Mouse (Mus musculus) liver, embryonic 14.5 days (tissue): ENCODE measurements at regions not wholly inside any gene's neighbourhood (a gene's known extent, or its start where the extent isn't known, plus 50 kb on each side); places are given as distances from the start of the nearest gene placed in this dataset.

Experiments used
- ATAC-seq: fragments of 200-750 bp; cut with Nextera tagmentation; 2 replicates; pipeline ENCODE4 v1.8.0; 2017; ENCODE audit warnings: moderate number of reproducible peaks, mild to moderate bottlenecking, moderate library complexity; ENCODE audit not compliant: insufficient read depth
- DNase-seq, 3 experiments: peaks; one replicate each; pipeline ENCODE4 v3.0.0-alpha.2; 2012 to 2013; ENCODE audit warnings: low read depth in 3 of 3, low spot score in 3 of 3
- H3K27ac ChIP-seq: fragments of 300-500 bp; sonication (generic); 2 replicates; pipeline ENCODE4 v1.5.1; 2014; ENCODE audit warnings: moderate library complexity, mild to moderate bottlenecking, control low read depth, inconsistent platforms
- H3K27me3 ChIP-seq: fragments of 300-500 bp; sonication (generic); 2 replicates; pipeline ENCODE4 v1.6.1; 2014; ENCODE audit warnings: mild to moderate bottlenecking, low read length, moderate library complexity; ENCODE audit not compliant: control insufficient read depth, insufficient read depth
- H3K36me3 ChIP-seq: fragments of 300-500 bp; sonication (generic); replicated peaks from 2 replicates; pipeline ENCODE4 v1.6.1; 2014; ENCODE audit warnings: low read depth; ENCODE audit not compliant: control insufficient read depth, insufficient read depth
- H3K4me1 ChIP-seq, 2 experiments: fragments of 200-500 bp in 1 of 2; fragments of 300-500 bp in 1 of 2; sonication (generic) in 1 of 2; replicated peaks; 2 replicates each; pipeline ENCODE4 v1.6.1; 2012 to 2014; ENCODE audit warnings: antibody characterized with exemption in 1 of 2, inconsistent platforms in 1 of 2, low read length in 1 of 2; ENCODE audit not compliant: control insufficient read depth in 2 of 2, insufficient read depth in 2 of 2
- H3K4me2 ChIP-seq: fragments of 300-500 bp; sonication (generic); 2 replicates; pipeline ENCODE4 v1.6.1; 2014; ENCODE audit warnings: low read depth, mild to moderate bottlenecking, control low read depth, moderate library complexity
- H3K4me3 ChIP-seq, 2 experiments: fragments of 200-500 bp in 1 of 2; fragments of 300-500 bp in 1 of 2; sonication (generic) in 1 of 2; 2 replicates each; pipeline ENCODE4 v1.5.1; 2012 to 2014; ENCODE audit warnings: low read depth in 2 of 2, low read length in 2 of 2, mild to moderate bottlenecking in 2 of 2, control low read depth in 1 of 2, inconsistent platforms in 1 of 2, moderate library complexity in 1 of 2; ENCODE audit not compliant: insufficient read depth in 1 of 2
- H3K9ac ChIP-seq: fragments of 300-500 bp; sonication (generic); replicated peaks from 2 replicates; pipeline ENCODE4 v1.6.1; 2014; ENCODE audit warnings: mild to moderate bottlenecking, control low read depth, moderate library complexity
- H3K9me3 ChIP-seq: fragments of 300-500 bp; sonication (generic); 2 replicates; pipeline ENCODE4 v1.6.1; 2016; ENCODE audit warnings: low read length, mixed read lengths; ENCODE audit not compliant: control insufficient read depth
- CTCF ChIP-seq: IDR thresholded peaks from 2 replicates; pipeline ENCODE4 v1.5.1; 2016; ENCODE audit warnings: antibody characterized with exemption, low read depth, control low read depth
- EP300 ChIP-seq: IDR thresholded peaks from 2 replicates; pipeline ENCODE4 v1.6.1; 2016; ENCODE audit warnings: antibody characterized with exemption, low read depth
- WGBS: fragments of 180-500 bp; shearing (Covaris S2); extraction: QIAGEN DNeasy Blood & Tissue Kit; methylation state at CpG from one replicate; pipeline ENCODE4 v1.1.7; 2014; ENCODE audit not compliant: insufficient replicate concordance; 5-methylcytosine and 5-hydroxymethylcytosine counted together

DNA sequence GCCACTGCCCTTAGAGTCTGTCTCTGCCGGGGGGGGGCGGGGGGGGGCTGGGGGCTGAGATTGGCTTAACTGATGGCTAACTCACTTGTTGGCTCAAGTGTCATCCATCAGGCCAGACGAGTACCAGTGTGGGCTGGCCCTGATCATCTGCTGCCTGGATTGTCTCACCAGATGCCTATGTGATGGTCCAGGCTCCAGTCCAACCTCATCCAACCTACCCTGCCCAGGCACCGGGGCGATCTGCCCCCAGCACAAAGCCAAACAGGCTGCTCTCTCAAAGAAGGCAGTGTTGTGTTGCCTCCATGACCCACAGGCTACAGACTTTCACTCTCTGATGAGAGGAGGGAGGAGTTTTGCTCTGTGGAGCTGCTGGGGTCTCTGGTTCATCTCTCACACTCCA is 215.7 kb upstream of the Sdk2 start:
- 57% methylated on average over 5 of the region's 5 CpGs for WGBS
- ATAC-seq (no peak), DNase-seq (no peak)
- Histone ChIP-seq H3K4me2 (no peak overlapping the region), H3K27ac (no peak overlapping the region), H3K27me3 (no peaks in the 10 kb centered on the region), H3K4me1 (peaks cover 0 to 2% of the 10 kb centered on the region in 2 experiments; a peak in 2 of 4 replicates), H3K9me3 (no peaks in the 10 kb centered on the region), H3K36me3 (no peaks in the 10 kb centered on the region), H3K4me3 (no peak overlapping the region), H3K9ac (no peak overlapping the region)
- TF ChIP-seq EP300 (no peak), CTCF (no peak)

DNA sequence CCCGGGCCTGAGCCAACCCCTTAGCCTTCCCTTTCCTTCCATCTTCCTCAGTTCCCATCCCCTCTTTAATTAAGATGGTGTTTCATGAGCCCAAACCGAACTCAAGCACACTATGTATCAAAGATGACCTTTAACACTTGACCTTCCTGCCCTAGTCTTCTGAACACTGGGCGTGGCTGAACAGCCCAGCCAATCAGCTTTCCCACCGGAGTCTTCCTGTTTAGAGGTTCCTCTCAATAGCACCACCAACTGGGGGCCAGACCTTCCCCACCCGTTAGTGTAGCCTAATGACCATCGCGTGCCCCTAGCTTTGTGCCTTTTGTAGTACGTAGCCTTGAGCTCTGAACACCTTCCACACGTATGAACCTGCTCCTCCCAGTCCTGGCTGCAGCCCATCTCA is 215.0 kb upstream of the Sdk2 start:
- Histone ChIP-seq H3K27me3 (no peaks in the 10 kb centered on the region), H3K36me3 (no peaks in the 10 kb centered on the region), H3K9ac (no peak overlapping the region), H3K27ac (no peak overlapping the region), H3K4me1 (no peaks in the 10 kb centered on the region), H3K4me2 (no peak overlapping the region), H3K4me3 (no peak overlapping the region), H3K9me3 (no peaks in the 10 kb centered on the region)
- WGBS, result 64% methylated on average over 9 of the region's 9 CpGs
- TF ChIP-seq EP300 (no peak), CTCF (no peak)
- ATAC-seq, result no peak
- no peak for DNase-seq

DNA sequence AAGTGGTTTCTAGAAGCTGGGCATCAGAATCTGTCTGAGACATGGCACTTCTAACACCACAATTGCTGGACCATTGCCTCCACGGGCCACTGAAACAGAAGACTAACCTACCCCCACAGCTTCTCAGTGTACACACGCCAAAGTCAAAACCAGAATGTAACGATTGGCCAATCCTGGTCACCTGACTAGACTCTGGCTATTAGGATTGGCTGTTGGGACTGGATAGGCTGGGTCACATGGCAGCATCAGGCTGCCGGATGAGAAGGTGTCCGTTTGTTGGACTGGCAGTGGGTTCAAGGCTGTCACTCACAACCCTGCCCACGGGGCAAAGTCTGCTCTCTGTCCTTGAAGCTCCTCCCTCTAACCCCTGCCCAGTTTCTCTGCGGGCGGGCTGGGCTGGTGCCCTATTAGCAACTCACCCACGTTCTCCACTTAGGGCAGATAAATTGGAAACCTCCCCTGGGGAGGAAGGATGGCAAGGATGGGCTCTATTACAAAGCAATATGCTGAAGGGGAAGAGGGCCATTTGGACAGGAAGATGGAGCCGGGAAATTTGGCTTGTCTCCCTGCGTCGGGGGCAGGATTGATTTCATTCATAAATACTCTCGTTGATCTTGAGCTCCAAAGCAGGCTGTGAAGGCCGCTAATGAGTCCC is 214.3 kb upstream of the Sdk2 start:
- no peaks in the 10 kb centered on the region for H3K4me1 ChIP-seq
- no peaks in the 10 kb centered on the region for H3K9me3 ChIP-seq

DNA sequence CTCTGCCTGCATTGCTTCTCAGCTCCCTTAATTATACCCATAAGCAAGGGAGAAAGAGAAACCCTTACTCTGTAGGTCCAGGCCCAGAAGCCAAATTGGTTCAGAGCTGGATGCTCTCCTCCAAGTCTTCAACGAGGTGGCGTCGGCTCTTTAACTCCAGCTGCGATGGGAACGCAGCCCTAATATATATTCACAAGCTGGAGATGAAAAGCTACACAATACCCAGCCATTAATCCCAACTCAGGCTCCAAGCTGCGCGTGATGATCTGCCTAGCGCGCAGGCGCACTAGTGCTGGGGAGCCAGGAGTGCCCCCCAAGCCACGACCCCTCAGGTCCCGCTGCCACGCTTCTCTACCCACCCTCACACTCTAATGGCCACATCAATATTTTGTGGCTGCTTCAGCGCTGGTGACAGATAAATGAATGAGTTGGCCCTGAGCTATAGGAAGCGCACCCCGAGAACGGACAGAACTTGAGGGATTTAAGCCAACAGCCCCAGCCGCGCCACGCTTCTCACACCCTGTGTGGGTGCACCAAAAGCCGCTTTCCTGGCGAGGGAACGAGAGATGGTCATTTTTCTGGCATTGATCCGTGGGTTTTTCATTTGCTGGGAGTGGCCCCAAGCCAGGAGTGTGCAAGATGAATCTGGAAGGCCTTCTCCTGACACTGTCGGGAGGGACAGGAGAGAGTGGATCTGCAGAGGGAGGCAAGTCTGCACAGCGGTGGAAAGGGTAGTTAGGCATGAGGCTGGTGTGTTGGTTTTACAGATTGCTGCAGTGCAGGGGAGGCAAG is 210.9 kb upstream of the Sdk2 start:
- DNase-seq, result no peak
- H3K27me3 ChIP-seq, result no peaks in the 10 kb centered on the region
- no peak for TF ChIP-seq EP300
- TF ChIP-seq CTCF, result no peak
- H3K4me2 ChIP-seq, result no peak overlapping the region
- H3K4me3 ChIP-seq, result no peak overlapping the region
- H3K9me3 ChIP-seq, result no peaks in the 10 kb centered on the region
- no peak overlapping the region for H3K27ac ChIP-seq
- ATAC-seq, result no peak
- H3K9ac ChIP-seq, result no peak overlapping the region
- WGBS, result 76% methylated on average over 26 of the region's 26 CpGs
- H3K4me1 ChIP-seq, result no peaks in the 10 kb centered on the region
- no peaks in the 10 kb centered on the region for H3K36me3 ChIP-seq

More for the DNA sequence above, 214.3 kb upstream of the Sdk2 start:
- Histone ChIP-seq H3K4me2 (no peak overlapping the region), H3K9ac (no peak overlapping the region), H3K4me3 (no peak overlapping the region), H3K27me3 (no peaks in the 10 kb centered on the region), H3K36me3 (no peaks in the 10 kb centered on the region), H3K27ac (no peak overlapping the region)
- WGBS, result 64% methylated on average over 14 of the region's 14 CpGs
- ATAC-seq (no peak), DNase-seq (no peak)
- TF ChIP-seq CTCF (no peak), EP300 (no peak)

DNA sequence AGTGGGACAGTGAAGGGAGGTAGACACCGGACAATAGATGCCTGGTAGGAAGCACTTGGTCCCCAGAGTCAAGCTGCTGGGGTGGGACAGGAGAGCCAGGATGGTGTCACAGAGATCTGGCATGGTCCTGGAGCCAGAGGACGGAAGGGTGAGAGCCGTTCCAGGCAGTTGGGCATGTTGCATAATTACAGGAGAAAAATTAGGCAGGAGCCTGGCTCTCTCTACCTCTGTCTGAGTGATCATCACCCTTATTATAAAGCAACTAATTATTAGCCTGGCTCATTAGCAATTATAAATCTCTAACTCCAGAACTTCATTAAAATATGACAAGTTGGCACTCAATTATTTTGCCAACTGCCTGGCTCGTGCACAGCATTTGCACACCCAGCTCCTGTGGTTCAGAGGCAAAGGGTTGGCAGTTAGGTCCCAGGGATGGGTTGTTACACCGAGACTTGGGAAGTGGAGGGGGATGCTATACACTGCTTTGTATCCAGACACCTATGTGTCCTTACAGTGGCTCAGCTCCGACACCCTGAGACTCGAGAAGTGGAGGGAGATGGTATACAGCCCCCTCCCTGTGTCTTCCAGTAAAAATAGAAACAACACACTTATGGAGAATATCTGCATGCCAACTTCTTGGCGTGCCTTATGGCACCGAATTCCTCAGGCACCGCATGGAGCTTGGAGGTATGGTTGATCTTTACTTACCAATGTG is 203.7 kb upstream of the Sdk2 start:
- no peak for ATAC-seq
- whole genome bisulfite sequencing, result 65% methylated on average over 10 of the region's 10 CpGs

More for the DNA sequence above, 203.7 kb upstream of the Sdk2 start:
- H3K9ac ChIP-seq, result no peak overlapping the region
- DNase-seq, result no peak
- TF ChIP-seq CTCF (no peak), EP300 (no peak)
- H3K4me3 ChIP-seq, result no peak overlapping the region
- H3K4me1 ChIP-seq, result no peaks in the 10 kb centered on the region
- no peaks in the 10 kb centered on the region for H3K36me3 ChIP-seq
- no peak overlapping the region for H3K4me2 ChIP-seq
- H3K9me3 ChIP-seq, result no peaks in the 10 kb centered on the region
- H3K27ac ChIP-seq, result no peak overlapping the region
- no peaks in the 10 kb centered on the region for H3K27me3 ChIP-seq
